Mouse (Mus musculus) cortical plate, adult 2 months (tissue): ENCODE data around the gene Tchhl1.

Experiments used
- CTCF ChIP-seq: fragments of 200-500 bp; IDR thresholded peaks from 2 replicates; pipeline ENCODE4 v1.5.1; 2011; ENCODE audit warnings: mild to moderate bottlenecking, control low read depth, low read length; ENCODE audit not compliant: insufficient read depth; ENCODE audit errors: extremely low read depth
- POLR2A ChIP-seq: fragments of 200-500 bp; IDR thresholded peaks from 2 replicates; pipeline ENCODE4 v1.6.1; 2011; ENCODE audit warnings: mild to moderate bottlenecking, low read length, control low read depth; ENCODE audit not compliant: insufficient read depth; ENCODE audit errors: extremely low read depth

GRCm38 (mm10) chr3:93485611-93486010 is 17.1 kb downstream of the Tchhl1 start:
- no peak for TF ChIP-seq CTCF
- TF ChIP-seq POLR2A = no peak
